Mouse (Mus musculus) embryo, embryonic 11 days (tissue): ENCODE results near the gene Tbc1d8b.
"Not testable (repeated sequence)": the region's sequence is repeated elsewhere in the genome, so short reads cannot be mapped to it uniquely, and the experiment has no call there.

ENCODE experiments used
- DNase-seq: peaks from one replicate; pipeline ENCODE4 v3.0.0-alpha.2; 2015

The Tbc1d8b gene

GRCm38 (mm10) chrX:139684775-139685695 lies at the start of gene Tbc1d8b:
TSS of gene Tbc1d8b (plus strand) at chrX:139684996.
- DNase-seq = peak; percentile 92

- DNase-seq = no peak
Measured at GRCm38 (mm10) chrX:139639744-139640143, 45.1 kb upstream of the Tbc1d8b start.

- no peak for DNase-seq
Measured at GRCm38 (mm10) chrX:139640418-139640817, 44.4 kb upstream of the Tbc1d8b start.

- DNase-seq = no peak
Measured at GRCm38 (mm10) chrX:139652226-139652625, 32.6 kb upstream of the Tbc1d8b start.

GRCm38 (mm10) chrX:139653292-139653691 lies 31.5 kb upstream of the Tbc1d8b start:
- no peak for DNase-seq

GRCm38 (mm10) chrX:139654350-139655063 lies 30.3 kb upstream of the Tbc1d8b start:
- no peak for DNase-seq

GRCm38 (mm10) chrX:139662111-139662510 lies 22.7 kb upstream of the Tbc1d8b start:
- no peak for DNase-seq

- peak; percentile 12 for DNase-seq
Measured at GRCm38 (mm10) chrX:139665829-139666228, 19.0 kb upstream of the Tbc1d8b start.

GRCm38 (mm10) chrX:139684410-139684774 lies 404 bp upstream of the Tbc1d8b start:
- no peak for DNase-seq

- DNase-seq = no peak
Measured at GRCm38 (mm10) chrX:139714381-139714780, 29.6 kb downstream of the Tbc1d8b start, which contains the start of gene Gm15013. TSS of gene Gm15013 (minus strand) at chrX:139714481.

GRCm38 (mm10) chrX:139722350-139722749 lies 37.6 kb downstream of the Tbc1d8b start:
- DNase-seq = no peak

- no peak for DNase-seq
Measured at GRCm38 (mm10) chrX:139730541-139730940, 45.7 kb downstream of the Tbc1d8b start.

GRCm38 (mm10) chrX:139737066-139737465 lies 52.3 kb downstream of the Tbc1d8b start:
- no peak for DNase-seq

GRCm38 (mm10) chrX:139751855-139752254 lies 67.1 kb downstream of the Tbc1d8b start:
- DNase-seq = peak; percentile 52

- not testable (repeated sequence) for DNase-seq
Measured at GRCm38 (mm10) chrX:139758634-139759033, 73.8 kb downstream of the Tbc1d8b start.

GRCm38 (mm10) chrX:139762546-139762945 lies 77.8 kb downstream of the Tbc1d8b start:
- peak; percentile 35 for DNase-seq

- DNase-seq = no peak
Measured at GRCm38 (mm10) chrX:139769975-139770637, 85.3 kb downstream of the Tbc1d8b start.

- DNase-seq = peak; percentile 74
Measured at GRCm38 (mm10) chrX:139774309-139775083, 89.7 kb downstream of the Tbc1d8b start.

GRCm38 (mm10) chrX:139775084-139775612 lies 90.4 kb downstream of the Tbc1d8b start:
- no peak for DNase-seq

GRCm38 (mm10) chrX:139777357-139777756 lies 92.6 kb downstream of the Tbc1d8b start:
- DNase-seq = peak; percentile 9

- DNase-seq = no peak
Measured at GRCm38 (mm10) chrX:139778886-139779285, 94.1 kb downstream of the Tbc1d8b start.

- DNase-seq = no peak
Measured at GRCm38 (mm10) chrX:139779401-139779800, 94.6 kb downstream of the Tbc1d8b start.
